Mouse (Mus musculus) C2C12 (cell line): ENCODE data around the gene Fars2.

Experiments
- CEBPB ChIP-seq: IDR thresholded peaks from one replicate; pipeline ENCODE4 v1.6.1; 2011; ENCODE audit warnings: low read depth, mild to moderate bottlenecking, control low read depth, moderate library complexity
- CTCF ChIP-seq: IDR thresholded peaks from one replicate; pipeline ENCODE4 v1.5.1; 2011; ENCODE audit not compliant: control insufficient read depth, insufficient read depth, insufficient read length
- FOSL1 ChIP-seq: IDR thresholded peaks from one replicate; pipeline ENCODE4 v1.8.0; 2011; ENCODE audit warnings: mild to moderate bottlenecking, low read length; ENCODE audit not compliant: poor library complexity, insufficient read depth, severe bottlenecking
- MAX ChIP-seq: IDR thresholded peaks from one replicate; pipeline ENCODE4 v1.6.1; 2011; ENCODE audit warnings: mild to moderate bottlenecking, control low read depth
- MYOD1 ChIP-seq: IDR thresholded peaks from one replicate; pipeline ENCODE4 v1.6.1; 2011; ENCODE audit warnings: low read depth; ENCODE audit not compliant: control insufficient read depth, insufficient read length
- MYOG ChIP-seq: IDR thresholded peaks from one replicate; pipeline ENCODE4 v1.6.1; 2011; ENCODE audit not compliant: control insufficient read depth, insufficient read length; ENCODE audit errors: extremely low read depth
- USF1 ChIP-seq: IDR thresholded peaks from one replicate; pipeline ENCODE4 v1.6.1; 2011; ENCODE audit warnings: low read depth, mild to moderate bottlenecking, control low read depth, moderate library complexity

- TF ChIP-seq CTCF (no peak), CEBPB (no peak), USF1 (no peak), MAX (no peak), MYOD1 (no peak), MYOG (no peak), FOSL1 (no peak)
Measured at GRCm38 (mm10) chr13:36296574-36296973, 179.4 kb downstream of the Fars2 start.
